Mouse (Mus musculus): ENCODE data around the gene Clic3. TPM values are rescaled to one million over a fixed set of nuclear protein-coding genes. Genes with fewer than 3 reads are reported as not detected.

Clic3 gene
- polyA plus RNA-seq, 1 experiment, result 17.3 TPM

- no peaks in the 10 kb centered on the region for H3K27me3 ChIP-seq (ENCODE audit: control insufficient read depth, insufficient read depth, low read length)
- H3K4me3 ChIP-seq (ENCODE audit: control insufficient read depth, insufficient read depth, low read length), result peak overlapping the region; percentile 87
- WGBS, result 32% methylated on average over 5 of the region's 5 CpGs
- H3K4me1 ChIP-seq (replicated peaks; ENCODE audit: control insufficient read depth, insufficient read depth, low read length), result peaks cover 41% of the 10 kb centered on the region
- H3K27ac ChIP-seq (ENCODE audit: control insufficient read depth, insufficient read depth, low read length), result peak overlapping the region; percentile 88
- no peak for TF ChIP-seq POLR2A (IDR thresholded peaks at IDR 0.05; ENCODE audit: control insufficient read depth, extremely low read depth, insufficient read depth, low read length, poor library complexity)
- no peak for TF ChIP-seq CTCF (IDR thresholded peaks at IDR 0.05; ENCODE audit: borderline replicate concordance, control insufficient read depth, extremely low read depth, insufficient read depth, low read length, poor library complexity)
- H3K36me3 ChIP-seq (ENCODE audit: control insufficient read depth, insufficient read depth, low read length), result peaks cover 3% of the 10 kb centered on the region; the same call in 1 of the 2 replicates
- DNase-seq, result no peak
These were observed 3.5 kb downstream of the Clic3 start for GRCm38 (mm10) chr2:25460135-25460534.

GRCm38 (mm10) chr2:25460551-25461309 lies 4.1 kb downstream of the Clic3 start, which contains the start of gene Paxx:
Gene Paxx, minus strand, starts transcription at chr2:25461094.
- H3K27ac ChIP-seq (ENCODE audit: control insufficient read depth, insufficient read depth, low read length), result peak within 1 kb of the TSS; percentile 88
- H3K36me3 ChIP-seq (ENCODE audit: control insufficient read depth, insufficient read depth, low read length), result peaks cover 3% of the 10 kb centered on the region; the same call in 1 of the 2 replicates
- no peaks in the 10 kb centered on the region for H3K27me3 ChIP-seq (ENCODE audit: control insufficient read depth, insufficient read depth, low read length)
- WGBS, result under 1% methylated on average over 48 of the region's 48 CpGs
- DNase-seq, result peak; percentile 93
- H3K4me1 ChIP-seq (replicated peaks; ENCODE audit: control insufficient read depth, insufficient read depth, low read length), result peaks cover 46% of the 10 kb centered on the region
- H3K4me3 ChIP-seq (ENCODE audit: control insufficient read depth, insufficient read depth, low read length), result peak within 1 kb of the TSS; percentile 87
- TF ChIP-seq POLR2A (IDR thresholded peaks at IDR 0.05; ENCODE audit: control insufficient read depth, extremely low read depth, insufficient read depth, low read length, poor library complexity) (peak; percentile 79), CTCF (IDR thresholded peaks at IDR 0.05; ENCODE audit: borderline replicate concordance, control insufficient read depth, extremely low read depth, insufficient read depth, low read length, poor library complexity) (0 out of 2 replicates have a peak, but pooled peaks have one; percentile 16)

- H3K4me3 ChIP-seq (ENCODE audit: control insufficient read depth, insufficient read depth, low read length), result no peak overlapping the region
- DNase-seq, result no peak
These were observed 4.8 kb downstream of the Clic3 start for GRCm38 (mm10) chr2:25461407-25461806.

GRCm38 (mm10) chr2:25463630-25464029 lies 7.0 kb downstream of the Clic3 start:
- H3K36me3 ChIP-seq (ENCODE audit: control insufficient read depth, insufficient read depth, low read length), result no peaks in the 10 kb centered on the region
- no peak for DNase-seq
- 94% methylated on average over 3 of the region's 3 CpGs for WGBS
- H3K27me3 ChIP-seq (ENCODE audit: control insufficient read depth, insufficient read depth, low read length), result no peaks in the 10 kb centered on the region
- 0 out of 2 replicates have a peak overlapping the region, but pooled peaks have one; percentile 16 for H3K27ac ChIP-seq (ENCODE audit: control insufficient read depth, insufficient read depth, low read length)
- peaks cover 67% of the 10 kb centered on the region for H3K4me1 ChIP-seq (replicated peaks; ENCODE audit: control insufficient read depth, insufficient read depth, low read length)
- no peak overlapping the region for H3K4me3 ChIP-seq (ENCODE audit: control insufficient read depth, insufficient read depth, low read length)
- TF ChIP-seq POLR2A (IDR thresholded peaks at IDR 0.05; ENCODE audit: control insufficient read depth, extremely low read depth, insufficient read depth, low read length, poor library complexity), result no peak
- no peak for TF ChIP-seq CTCF (IDR thresholded peaks at IDR 0.05; ENCODE audit: borderline replicate concordance, control insufficient read depth, extremely low read depth, insufficient read depth, low read length, poor library complexity)

More at GRCm38 (mm10) chr2:25461407-25461806, 4.8 kb downstream of the Clic3 start:
- Histone ChIP-seq H3K27me3 (ENCODE audit: control insufficient read depth, insufficient read depth, low read length) (no peaks in the 10 kb centered on the region), H3K27ac (ENCODE audit: control insufficient read depth, insufficient read depth, low read length) (peak overlapping the region; percentile 57), H3K4me1 (replicated peaks; ENCODE audit: control insufficient read depth, insufficient read depth, low read length) (peaks cover 52% of the 10 kb centered on the region), H3K36me3 (ENCODE audit: control insufficient read depth, insufficient read depth, low read length) (peaks cover 3% of the 10 kb centered on the region; the same call in 1 of the 2 replicates)
- WGBS, result 29% methylated on average over 3 of the region's 3 CpGs
- no peak for TF ChIP-seq POLR2A (IDR thresholded peaks at IDR 0.05; ENCODE audit: control insufficient read depth, extremely low read depth, insufficient read depth, low read length, poor library complexity)
- TF ChIP-seq CTCF (IDR thresholded peaks at IDR 0.05; ENCODE audit: borderline replicate concordance, control insufficient read depth, extremely low read depth, insufficient read depth, low read length, poor library complexity), result no peak

GRCm38 (mm10) chr2:25465256-25465655 lies 8.6 kb downstream of the Clic3 start:
- Histone ChIP-seq H3K4me1 (replicated peaks; ENCODE audit: control insufficient read depth, insufficient read depth, low read length) (peaks cover 54% of the 10 kb centered on the region), H3K27me3 (ENCODE audit: control insufficient read depth, insufficient read depth, low read length) (no peaks in the 10 kb centered on the region), H3K36me3 (ENCODE audit: control insufficient read depth, insufficient read depth, low read length) (no peaks in the 10 kb centered on the region), H3K27ac (ENCODE audit: control insufficient read depth, insufficient read depth, low read length) (peak overlapping the region; percentile 86), H3K4me3 (ENCODE audit: control insufficient read depth, insufficient read depth, low read length) (peak overlapping the region; percentile 43)
- no peak for DNase-seq
- TF ChIP-seq POLR2A (IDR thresholded peaks at IDR 0.05; ENCODE audit: control insufficient read depth, extremely low read depth, insufficient read depth, low read length, poor library complexity) (no peak), CTCF (IDR thresholded peaks at IDR 0.05; ENCODE audit: borderline replicate concordance, control insufficient read depth, extremely low read depth, insufficient read depth, low read length, poor library complexity) (no peak)
- WGBS, result 41% methylated on average over 2 of the region's 2 CpGs

GRCm38 (mm10) chr2:25465816-25466635 lies 9.4 kb downstream of the Clic3 start:
- TF ChIP-seq POLR2A (IDR thresholded peaks at IDR 0.05; ENCODE audit: control insufficient read depth, extremely low read depth, insufficient read depth, low read length, poor library complexity) (peak; percentile 84), CTCF (IDR thresholded peaks at IDR 0.05; ENCODE audit: borderline replicate concordance, control insufficient read depth, extremely low read depth, insufficient read depth, low read length, poor library complexity) (0 out of 2 replicates have a peak, but pooled peaks have one; percentile 36)
- Histone ChIP-seq H3K36me3 (ENCODE audit: control insufficient read depth, insufficient read depth, low read length) (no peaks in the 10 kb centered on the region), H3K4me1 (replicated peaks; ENCODE audit: control insufficient read depth, insufficient read depth, low read length) (peaks cover 52% of the 10 kb centered on the region), H3K27me3 (ENCODE audit: control insufficient read depth, insufficient read depth, low read length) (no peaks in the 10 kb centered on the region), H3K27ac (ENCODE audit: control insufficient read depth, insufficient read depth, low read length) (peak overlapping the region; percentile 88), H3K4me3 (ENCODE audit: control insufficient read depth, insufficient read depth, low read length) (peak overlapping the region; percentile 43)
- WGBS, result 11% methylated on average over 10 of the region's 10 CpGs
- DNase-seq, result peak; percentile 85

Data from thymus, adult 2 months (tissue).